Mouse (Mus musculus) frontal cortex, postnatal 10 days (tissue): Measurements from ENCODE around the gene Pabpc4l.
"Not testable (repeated sequence)": the region's sequence is repeated elsewhere in the genome, so short reads cannot be mapped to it uniquely, and the experiment has no call there.

ENCODE experiments used
- DNase-seq, 2 experiments: peaks; one replicate each; pipeline ENCODE4 v3.0.0; 2022; ENCODE audit warnings: low spot score in 2 of 2, mixed read lengths in 1 of 2

Pabpc4l gene

GRCm38 (mm10) chr3:46447481-46448265 lies at the start of gene Pabpc4l:
TSS of gene Pabpc4l (minus strand) at chr3:46448219.
- peak; percentile 4 to 13 for DNase-seq

- DNase-seq: no peak
Measured at GRCm38 (mm10) chr3:46490989-46491259, 42.9 kb upstream of the Pabpc4l start.

GRCm38 (mm10) chr3:46490132-46490988 lies 42.3 kb upstream of the Pabpc4l start:
- no peak for DNase-seq

GRCm38 (mm10) chr3:46486091-46486490 lies 38.1 kb upstream of the Pabpc4l start:
- DNase-seq: not testable (repeated sequence)

- no peak for DNase-seq
Measured at GRCm38 (mm10) chr3:46448266-46448532, 180 bp upstream of the Pabpc4l start.

GRCm38 (mm10) chr3:46431416-46431815 lies 16.6 kb downstream of the Pabpc4l start:
- no peak for DNase-seq
